Mouse (Mus musculus): ENCODE data around the gene Susd4.

GRCm38 (mm10) chr1:182902095-182902494, 138.4 kb downstream of the Susd4 start:
- no peak for TF ChIP-seq POLR2A (IDR thresholded peaks at IDR 0.05; ENCODE audit: extremely low read depth, insufficient read depth, low read length)
- TF ChIP-seq CTCF (IDR thresholded peaks at IDR 0.05; ENCODE audit: low read depth, low read length), result no peak
